Mouse (Mus musculus): Measurements from ENCODE around the gene Otos. TPM values are rescaled to one million over a fixed set of nuclear protein-coding genes. Genes with fewer than 3 reads are reported as not detected.

Gene Otos
- polyA plus RNA-seq, 1 experiment from 2014 or later = 0.33 TPM

DNA sequence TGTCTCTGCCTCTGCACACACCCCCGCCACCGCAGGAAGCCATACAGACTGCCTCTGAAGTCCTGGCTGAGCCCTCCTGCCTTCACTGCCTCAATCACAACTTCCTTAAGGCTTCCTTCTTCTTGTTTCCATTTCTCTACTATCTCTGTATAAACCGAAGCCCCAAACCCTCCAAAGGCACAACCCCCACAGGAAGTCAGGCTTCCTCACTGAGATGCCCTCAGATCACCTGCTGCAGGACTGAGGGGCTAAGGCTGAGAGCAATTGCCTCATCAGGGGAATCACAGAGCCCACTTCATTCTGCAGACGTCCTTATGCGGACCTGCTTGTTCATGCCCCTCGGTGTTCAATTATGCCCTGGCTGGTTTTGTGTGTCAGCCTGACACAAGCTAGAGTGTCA is 8.2 kb downstream of the Otos start:
- H3K4me3 ChIP-seq (replicated peaks; ENCODE audit: low read length) = no peak overlapping the region
- no peaks in the 10 kb centered on the region for H3K27me3 ChIP-seq (replicated peaks; ENCODE audit: control insufficient read depth, insufficient read depth, low read length)
- no peak for ATAC-seq
- no peaks in the 10 kb centered on the region for H3K9me3 ChIP-seq (ENCODE audit: control insufficient read depth, low read length)
- no peak overlapping the region for H3K27ac ChIP-seq (ENCODE audit: low read length)
- peaks cover 20% of the 10 kb centered on the region for H3K4me1 ChIP-seq (replicated peaks; ENCODE audit: control insufficient read depth, insufficient read depth, low read length)
- no peak overlapping the region for H3K9ac ChIP-seq (replicated peaks; ENCODE audit: low read depth, low read length)
- peak overlapping the region; percentile 98 for H3K4me2 ChIP-seq (ENCODE audit: low read length)
- peaks cover 10% of the 10 kb centered on the region for H3K36me3 ChIP-seq (ENCODE audit: control insufficient read depth, insufficient read depth)
- WGBS = 90% methylated on average over 6 of the region's 6 CpGs

DNA sequence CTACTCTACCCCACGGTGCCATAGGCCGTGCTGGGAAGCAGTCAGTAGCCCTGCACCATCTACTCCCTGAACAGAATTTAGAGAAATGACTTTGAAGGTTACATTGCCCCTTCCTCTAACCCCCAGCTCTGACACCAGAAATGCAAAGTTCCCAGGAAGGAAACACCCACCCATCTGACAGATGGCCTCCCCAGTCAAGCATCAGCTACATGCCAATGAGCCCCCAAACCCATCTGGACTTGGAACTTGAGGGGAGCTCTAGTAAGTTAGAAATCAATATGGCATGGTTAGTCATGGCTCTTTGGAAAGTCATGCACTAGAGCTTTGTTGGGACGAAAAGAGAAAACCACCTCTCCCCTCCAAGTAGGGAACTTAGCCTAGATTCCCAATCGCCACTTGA is 9.9 kb downstream of the Otos start:
- no peak for ATAC-seq
- WGBS = 95% methylated on average over 4 of the region's 4 CpGs

DNA sequence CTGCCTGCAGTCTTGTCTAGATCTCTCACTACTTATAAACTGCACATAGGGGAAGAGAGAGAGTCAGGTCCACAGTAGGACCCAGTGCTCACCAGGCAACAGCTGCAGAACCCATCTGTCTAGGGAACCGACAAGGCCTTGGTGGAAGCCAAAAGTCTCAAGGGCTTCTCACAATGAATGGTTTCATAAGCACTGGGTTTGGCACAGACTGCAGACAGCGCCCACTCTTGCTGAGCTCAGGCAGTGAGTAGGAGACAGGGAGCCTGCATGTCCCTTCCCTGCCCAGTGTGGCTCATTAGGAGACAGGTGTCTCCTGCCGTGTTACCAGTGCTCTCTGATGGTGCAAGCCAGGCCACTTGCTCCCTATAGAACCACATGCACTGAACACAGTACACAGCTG is 10.5 kb downstream of the Otos start:
- H3K36me3 ChIP-seq (ENCODE audit: control insufficient read depth, insufficient read depth) = peaks cover 10% of the 10 kb centered on the region
- WGBS = 94% methylated on average over 3 of the region's 3 CpGs
- no peaks in the 10 kb centered on the region for H3K9me3 ChIP-seq (ENCODE audit: control insufficient read depth, low read length)
- no peak overlapping the region for H3K9ac ChIP-seq (replicated peaks; ENCODE audit: low read depth, low read length)
- H3K4me1 ChIP-seq (replicated peaks; ENCODE audit: control insufficient read depth, insufficient read depth, low read length) = peaks cover 20% of the 10 kb centered on the region
- ATAC-seq = no peak
- H3K4me2 ChIP-seq (ENCODE audit: low read length) = no peak overlapping the region
- H3K4me3 ChIP-seq (replicated peaks; ENCODE audit: low read length) = no peak overlapping the region
- H3K27me3 ChIP-seq (replicated peaks; ENCODE audit: control insufficient read depth, insufficient read depth, low read length) = no peaks in the 10 kb centered on the region
- H3K27ac ChIP-seq (ENCODE audit: low read length) = no peak overlapping the region

More for the DNA sequence above, 9.9 kb downstream of the Otos start:
- H3K9ac ChIP-seq (replicated peaks; ENCODE audit: low read depth, low read length) = no peak overlapping the region
- no peak overlapping the region for H3K4me2 ChIP-seq (ENCODE audit: low read length)
- peaks cover 20% of the 10 kb centered on the region for H3K4me1 ChIP-seq (replicated peaks; ENCODE audit: control insufficient read depth, insufficient read depth, low read length)
- H3K4me3 ChIP-seq (replicated peaks; ENCODE audit: low read length) = no peak overlapping the region
- peaks cover 10% of the 10 kb centered on the region for H3K36me3 ChIP-seq (ENCODE audit: control insufficient read depth, insufficient read depth)
- no peak overlapping the region for H3K27ac ChIP-seq (ENCODE audit: low read length)
- H3K27me3 ChIP-seq (replicated peaks; ENCODE audit: control insufficient read depth, insufficient read depth, low read length) = no peaks in the 10 kb centered on the region
- H3K9me3 ChIP-seq (ENCODE audit: control insufficient read depth, low read length) = no peaks in the 10 kb centered on the region

DNA sequence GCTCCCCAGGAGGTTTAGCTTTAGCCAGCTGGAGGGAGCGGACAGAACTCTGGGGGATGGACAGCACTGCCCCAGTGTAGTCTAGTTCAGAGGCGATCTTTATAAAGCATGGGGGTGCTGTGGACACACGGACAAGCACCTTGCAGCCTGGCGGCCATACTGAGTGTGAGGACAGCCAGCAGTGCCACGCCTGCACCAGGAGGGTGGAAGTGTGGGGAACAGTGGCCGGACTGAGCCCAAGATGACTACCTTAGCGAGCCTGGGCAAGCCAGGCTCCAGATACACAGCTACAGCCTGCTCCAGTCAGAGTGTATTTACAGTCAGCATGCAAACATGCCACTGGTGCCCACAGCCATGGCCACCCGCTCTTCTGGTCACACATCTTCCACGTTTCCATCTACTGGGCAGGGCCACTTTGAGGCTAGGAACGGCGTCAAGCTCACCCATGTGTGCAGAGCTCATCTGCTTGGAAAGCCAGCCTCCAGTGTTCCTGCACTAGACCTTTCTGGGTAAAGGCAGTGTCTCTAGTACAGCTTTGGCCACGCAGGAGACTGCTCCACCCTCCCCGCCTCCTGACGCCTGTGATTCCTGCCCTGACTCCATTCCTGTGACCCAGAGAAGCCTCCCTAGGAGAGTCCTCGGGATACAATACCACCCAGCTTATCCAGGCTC is 11.0 kb downstream of the Otos start:
- peaks cover 20% of the 10 kb centered on the region for H3K4me1 ChIP-seq (replicated peaks; ENCODE audit: control insufficient read depth, insufficient read depth, low read length)
- H3K4me2 ChIP-seq (ENCODE audit: low read length) = no peak overlapping the region
- no peaks in the 10 kb centered on the region for H3K9me3 ChIP-seq (ENCODE audit: control insufficient read depth, low read length)
- H3K36me3 ChIP-seq (ENCODE audit: control insufficient read depth, insufficient read depth) = peaks cover 10% of the 10 kb centered on the region
- no peak for ATAC-seq
- H3K27ac ChIP-seq (ENCODE audit: low read length) = no peak overlapping the region
- no peak overlapping the region for H3K4me3 ChIP-seq (replicated peaks; ENCODE audit: low read length)
- 92% methylated on average over 15 of the region's 15 CpGs for WGBS
- H3K9ac ChIP-seq (replicated peaks; ENCODE audit: low read depth, low read length) = no peak overlapping the region
- no peaks in the 10 kb centered on the region for H3K27me3 ChIP-seq (replicated peaks; ENCODE audit: control insufficient read depth, insufficient read depth, low read length)

DNA sequence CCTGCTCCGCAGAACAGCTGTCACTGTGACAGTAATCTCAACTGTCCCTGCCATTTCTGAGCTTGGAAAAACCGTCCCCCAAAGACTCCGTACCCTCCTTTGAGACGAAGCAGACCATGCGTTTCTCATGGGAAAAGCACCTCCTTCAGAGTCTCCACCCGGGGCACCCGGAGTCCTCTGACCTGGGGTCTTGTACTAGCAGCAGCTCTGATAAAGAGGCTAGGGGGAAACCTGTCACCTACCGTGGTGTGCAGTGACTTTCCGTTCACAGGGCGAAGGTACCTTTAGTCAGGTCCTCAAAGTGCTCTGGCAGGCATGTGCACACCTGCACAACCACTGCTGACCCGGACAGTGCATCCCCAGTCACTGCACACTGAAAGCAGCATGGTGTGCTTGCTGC is 12.0 kb downstream of the Otos start:
- H3K4me1 ChIP-seq (replicated peaks; ENCODE audit: control insufficient read depth, insufficient read depth, low read length) = peaks cover 16% of the 10 kb centered on the region
- 91% methylated on average over 11 of the region's 11 CpGs for WGBS
- ATAC-seq = no peak

DNA sequence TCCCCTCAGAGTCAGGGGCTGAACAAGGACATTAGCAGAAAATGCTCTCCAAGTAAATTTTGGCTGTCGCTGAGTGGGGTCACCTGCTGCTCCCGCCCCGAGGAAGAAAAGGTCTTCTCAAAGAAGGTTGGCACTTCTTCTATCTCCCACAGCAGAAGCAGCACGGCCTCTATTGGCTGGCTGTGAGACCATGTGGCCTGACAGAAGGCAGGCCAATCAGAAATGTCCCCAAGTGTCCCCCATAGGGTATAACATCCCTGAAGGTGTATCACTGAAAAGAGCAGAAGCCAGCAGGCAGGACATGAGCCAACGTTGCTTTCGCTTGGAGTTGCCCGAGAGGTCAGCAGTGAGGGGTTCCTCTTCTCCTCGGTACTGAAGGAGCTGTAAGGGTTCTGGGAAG is 12.6 kb downstream of the Otos start:
- H3K4me2 ChIP-seq (ENCODE audit: low read length) = no peak overlapping the region
- peaks cover 10% of the 10 kb centered on the region for H3K36me3 ChIP-seq (ENCODE audit: control insufficient read depth, insufficient read depth)
- H3K9me3 ChIP-seq (ENCODE audit: control insufficient read depth, low read length) = no peaks in the 10 kb centered on the region
- 90% methylated on average over 8 of the region's 8 CpGs for WGBS
- H3K4me3 ChIP-seq (replicated peaks; ENCODE audit: low read length) = no peak overlapping the region
- H3K27me3 ChIP-seq (replicated peaks; ENCODE audit: control insufficient read depth, insufficient read depth, low read length) = no peaks in the 10 kb centered on the region
- peaks cover 14% of the 10 kb centered on the region for H3K4me1 ChIP-seq (replicated peaks; ENCODE audit: control insufficient read depth, insufficient read depth, low read length)
- H3K9ac ChIP-seq (replicated peaks; ENCODE audit: low read depth, low read length) = no peak overlapping the region
- no peak overlapping the region for H3K27ac ChIP-seq (ENCODE audit: low read length)
- no peak for ATAC-seq

More for the DNA sequence above, 12.0 kb downstream of the Otos start:
- Histone ChIP-seq H3K9ac (replicated peaks; ENCODE audit: low read depth, low read length) (no peak overlapping the region), H3K27ac (ENCODE audit: low read length) (no peak overlapping the region), H3K9me3 (ENCODE audit: control insufficient read depth, low read length) (no peaks in the 10 kb centered on the region), H3K36me3 (ENCODE audit: control insufficient read depth, insufficient read depth) (peaks cover 10% of the 10 kb centered on the region), H3K4me2 (ENCODE audit: low read length) (no peak overlapping the region), H3K27me3 (replicated peaks; ENCODE audit: control insufficient read depth, insufficient read depth, low read length) (no peaks in the 10 kb centered on the region), H3K4me3 (replicated peaks; ENCODE audit: low read length) (no peak overlapping the region)

DNA sequence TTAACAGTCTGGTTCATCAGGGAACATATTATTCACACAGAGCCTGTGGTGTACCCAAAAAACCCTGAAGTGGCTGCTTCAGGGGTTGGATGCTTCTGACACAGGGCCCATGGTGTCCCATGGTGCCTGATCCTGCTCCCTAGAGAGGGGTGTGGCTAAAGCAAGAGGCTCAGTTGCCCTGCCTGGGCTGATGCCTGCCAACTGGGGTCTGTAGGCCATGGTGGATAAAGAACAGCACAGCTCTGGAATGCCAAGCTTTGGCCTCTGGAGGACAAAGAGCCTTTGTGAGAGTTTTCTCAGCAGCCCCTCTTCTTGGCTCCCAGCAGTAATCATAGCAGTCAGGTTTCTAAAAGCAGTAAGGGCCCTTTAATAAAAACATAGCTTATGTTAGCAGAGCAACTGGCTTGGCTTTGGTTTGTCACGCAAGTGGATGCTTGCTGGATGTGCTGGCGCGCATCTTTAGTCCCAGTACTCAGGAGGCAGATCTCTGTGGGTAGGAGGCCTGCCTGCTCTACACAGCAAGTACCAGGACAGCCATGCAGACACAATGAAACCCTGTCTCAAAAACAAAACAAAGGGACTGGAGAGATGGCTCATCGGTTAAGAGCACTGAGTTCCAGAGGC is 13.6 kb downstream of the Otos start:
- peaks cover 10% of the 10 kb centered on the region for H3K36me3 ChIP-seq (ENCODE audit: control insufficient read depth, insufficient read depth)
- no peaks in the 10 kb centered on the region for H3K9me3 ChIP-seq (ENCODE audit: control insufficient read depth, low read length)
- H3K4me2 ChIP-seq (ENCODE audit: low read length) = no peak overlapping the region
- 45% methylated on average over 4 of the region's 4 CpGs for WGBS
- H3K9ac ChIP-seq (replicated peaks; ENCODE audit: low read depth, low read length) = no peak overlapping the region
- ATAC-seq = 0 out of 2 replicates have a peak, but pooled peaks have one; percentile 20
- H3K27me3 ChIP-seq (replicated peaks; ENCODE audit: control insufficient read depth, insufficient read depth, low read length) = no peaks in the 10 kb centered on the region
- no peak overlapping the region for H3K27ac ChIP-seq (ENCODE audit: low read length)
- H3K4me1 ChIP-seq (replicated peaks; ENCODE audit: control insufficient read depth, insufficient read depth, low read length) = peaks cover 6% of the 10 kb centered on the region
- no peak overlapping the region for H3K4me3 ChIP-seq (replicated peaks; ENCODE audit: low read length)

DNA sequence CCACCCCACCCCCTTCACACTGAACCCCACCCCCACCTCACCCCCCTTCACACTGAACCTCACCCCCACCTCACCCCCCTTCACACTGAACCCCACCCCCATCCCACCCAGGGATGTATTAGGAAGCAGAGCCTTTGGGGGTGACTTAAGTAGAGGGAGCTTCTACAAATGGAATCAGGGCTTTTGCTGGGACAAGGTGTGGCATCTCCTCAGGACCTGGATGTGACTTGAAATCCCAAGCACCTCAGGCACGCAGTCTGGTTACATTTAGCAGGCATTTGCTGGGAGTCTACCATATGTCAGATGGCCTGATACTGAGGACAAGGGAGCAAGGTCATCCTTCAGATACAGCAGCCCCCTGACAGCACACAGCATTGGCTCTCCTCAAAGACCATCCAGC is 14.1 kb downstream of the Otos start:
- 100% methylated on average over 1 of the region's 1 CpGs for WGBS
- ATAC-seq = no peak

DNA sequence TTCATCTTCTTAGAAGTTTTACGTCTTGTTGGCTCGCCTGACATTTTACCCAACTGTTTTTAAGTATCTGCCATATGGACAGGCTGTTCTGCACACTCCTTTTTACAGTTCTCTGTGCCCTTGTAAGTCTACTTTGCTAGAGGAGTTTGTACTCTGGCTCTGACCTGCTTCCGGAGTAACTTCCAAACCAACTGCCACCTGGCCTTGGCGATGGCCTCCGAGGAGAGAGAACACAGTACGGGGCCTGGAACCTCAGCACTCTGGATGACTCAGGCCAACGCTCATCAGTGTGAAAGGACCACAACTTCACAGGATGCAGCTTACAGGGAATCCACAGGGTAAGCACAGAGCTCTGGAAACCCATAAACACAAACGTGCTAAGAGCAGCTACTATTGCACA is 14.9 kb downstream of the Otos start:
- 0 out of 2 replicates have a peak, but pooled peaks cover 3% of the 10 kb centered on the region for H3K27me3 ChIP-seq (replicated peaks; ENCODE audit: control insufficient read depth, insufficient read depth, low read length)
- peaks cover 10% of the 10 kb centered on the region for H3K36me3 ChIP-seq (ENCODE audit: control insufficient read depth, insufficient read depth)
- H3K4me1 ChIP-seq (replicated peaks; ENCODE audit: control insufficient read depth, insufficient read depth, low read length) = peaks cover under 1% of the 10 kb centered on the region; the same call in 1 of the 2 replicates
- 88% methylated on average over 8 of the region's 8 CpGs for WGBS
- H3K27ac ChIP-seq (ENCODE audit: low read length) = no peak overlapping the region
- H3K9me3 ChIP-seq (ENCODE audit: control insufficient read depth, low read length) = no peaks in the 10 kb centered on the region
- no peak overlapping the region for H3K9ac ChIP-seq (replicated peaks; ENCODE audit: low read depth, low read length)
- ATAC-seq = no peak
- no peak overlapping the region for H3K4me2 ChIP-seq (ENCODE audit: low read length)
- no peak overlapping the region for H3K4me3 ChIP-seq (replicated peaks; ENCODE audit: low read length)

More for the DNA sequence above, 14.1 kb downstream of the Otos start:
- no peak overlapping the region for H3K4me2 ChIP-seq (ENCODE audit: low read length)
- H3K4me1 ChIP-seq (replicated peaks; ENCODE audit: control insufficient read depth, insufficient read depth, low read length) = peaks cover 3% of the 10 kb centered on the region; the same call in 1 of the 2 replicates
- no peaks in the 10 kb centered on the region for H3K27me3 ChIP-seq (replicated peaks; ENCODE audit: control insufficient read depth, insufficient read depth, low read length)
- no peak overlapping the region for H3K4me3 ChIP-seq (replicated peaks; ENCODE audit: low read length)
- H3K9ac ChIP-seq (replicated peaks; ENCODE audit: low read depth, low read length) = no peak overlapping the region
- no peak overlapping the region for H3K27ac ChIP-seq (ENCODE audit: low read length)
- H3K36me3 ChIP-seq (ENCODE audit: control insufficient read depth, insufficient read depth) = peaks cover 10% of the 10 kb centered on the region
- no peaks in the 10 kb centered on the region for H3K9me3 ChIP-seq (ENCODE audit: control insufficient read depth, low read length)

All from forebrain, embryonic 16.5 days (tissue).